Mouse (Mus musculus) small intestine, adult 2 months (tissue): ENCODE results near the gene Ccdc60.

Experiments
- CTCF ChIP-seq: fragments of 200-500 bp; IDR thresholded peaks from 2 replicates; pipeline ENCODE4 v1.5.1; 2012; ENCODE audit warnings: low read depth, mild to moderate bottlenecking, control low read depth, inconsistent platforms, low read length, moderate library complexity, mixed read lengths; ENCODE audit not compliant: insufficient replicate concordance, insufficient read length; ENCODE audit errors: extremely low read depth
- POLR2A ChIP-seq: fragments of 200-500 bp; IDR thresholded peaks from 2 replicates; pipeline ENCODE4 v1.6.1; 2012; ENCODE audit warnings: low read depth, mild to moderate bottlenecking, control low read depth, inconsistent platforms, low read length, moderate library complexity

DNA sequence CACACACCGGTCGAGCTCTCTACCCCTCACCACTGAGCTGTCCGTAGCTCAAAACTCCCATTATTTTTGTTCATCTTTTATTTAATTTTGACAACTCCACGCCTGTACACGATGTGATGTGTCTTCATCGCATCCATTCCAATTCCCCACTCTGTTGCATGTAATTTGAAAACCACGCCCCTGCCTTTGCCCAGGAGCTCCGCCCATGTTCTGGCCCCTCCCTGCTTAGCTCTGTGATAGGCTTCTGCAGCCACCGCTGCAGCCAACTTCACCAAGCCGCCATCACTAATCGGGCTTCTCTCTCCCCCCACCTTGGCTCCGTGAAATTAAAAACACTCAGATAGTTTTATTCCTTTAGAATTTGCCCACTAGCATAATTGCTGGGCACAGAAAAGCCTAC, 144.1 kb downstream of the Ccdc60 start:
- TF ChIP-seq POLR2A (no peak), CTCF (no peak)
